Mouse (Mus musculus) forebrain, embryonic 13.5 days (tissue): ENCODE measurements around the gene Rtn2. TPM values are rescaled to one million over a fixed set of nuclear protein-coding genes. Genes with fewer than 3 reads are reported as not detected.
A peak's percentile ranks its signal among the peaks of the same experiment; 100 is the strongest.

ENCODE experiments used
- ATAC-seq: fragments of 200-750 bp; cut with Nextera tagmentation; 2 replicates; pipeline ENCODE4 v1.8.0; 2017
- H3K27ac ChIP-seq: fragments of 300-500 bp; sonication (generic); 2 replicates; pipeline ENCODE4 v1.5.1; 2015; ENCODE audit warnings: inconsistent platforms, mild to moderate bottlenecking, moderate library complexity
- H3K27me3 ChIP-seq: fragments of 300-500 bp; sonication (generic); 2 replicates; pipeline ENCODE4 v1.6.1; 2015; ENCODE audit warnings: mild to moderate bottlenecking, inconsistent platforms
- H3K36me3 ChIP-seq: fragments of 300-500 bp; sonication (generic); 2 replicates; pipeline ENCODE4 v1.6.1; 2015; ENCODE audit warnings: mild to moderate bottlenecking, inconsistent platforms; ENCODE audit not compliant: poor library complexity, severe bottlenecking
- H3K4me1 ChIP-seq: fragments of 300-500 bp; sonication (generic); 2 replicates; pipeline ENCODE4 v1.6.1; 2015; ENCODE audit warnings: inconsistent platforms
- H3K4me2 ChIP-seq: fragments of 300-500 bp; sonication (generic); 2 replicates; pipeline ENCODE4 v1.6.1; 2015; ENCODE audit warnings: inconsistent platforms, mild to moderate bottlenecking, moderate library complexity
- H3K4me3 ChIP-seq: fragments of 300-500 bp; sonication (generic); 2 replicates; pipeline ENCODE4 v1.5.1; 2015; ENCODE audit warnings: mild to moderate bottlenecking, inconsistent platforms
- H3K9ac ChIP-seq: fragments of 300-500 bp; sonication (generic); 2 replicates; pipeline ENCODE4 v1.6.1; 2015; ENCODE audit warnings: mild to moderate bottlenecking, inconsistent platforms
- H3K9me3 ChIP-seq: fragments of 300-500 bp; sonication (generic); replicated peaks from 2 replicates; pipeline ENCODE4 v1.6.1; 2016; ENCODE audit warnings: inconsistent platforms
- WGBS: fragments of 180-500 bp; shearing (Covaris S2); methylation state at CpG from one replicate; pipeline ENCODE4 v1.1.7; 2015; 5-methylcytosine and 5-hydroxymethylcytosine counted together
- polyA plus RNA-seq: library from polyadenylated mRNA; unstranded; fragments of >200 nt; fragmentation: Nextera tagmentation; extraction: Ambion mirVana; gene quantifications from 2 replicates; pipeline ENCODE4 v1.2.1, GENCODE M21; 2015

Gene Rtn2
- polyA plus RNA-seq, 1 experiment from 2014 or later, result 87.9 TPM

GRCm38 (mm10) chr7:19314033-19314432 is 31.6 kb downstream of the Rtn2 start:
- peaks cover 28% of the 10 kb centered on the region for H3K27me3 ChIP-seq
- no peak overlapping the region for H3K9ac ChIP-seq
- H3K4me3 ChIP-seq, result no peak overlapping the region
- H3K27ac ChIP-seq, result no peak overlapping the region
- peaks cover 15% of the 10 kb centered on the region for H3K4me1 ChIP-seq
- no peak overlapping the region for H3K4me2 ChIP-seq
- H3K9me3 ChIP-seq, result no peaks in the 10 kb centered on the region
- 50% methylated on average over 5 of the region's 5 CpGs for WGBS
- H3K36me3 ChIP-seq, result no peaks in the 10 kb centered on the region
- ATAC-seq, result no peak

GRCm38 (mm10) chr7:19316451-19317161 is 34.2 kb downstream of the Rtn2 start:
- Histone ChIP-seq H3K36me3 (no peaks in the 10 kb centered on the region), H3K4me3 (no peak overlapping the region), H3K27me3 (peaks cover 31% of the 10 kb centered on the region), H3K9ac (0 out of 2 replicates have a peak overlapping the region, but pooled peaks have one; percentile 28), H3K27ac (no peak overlapping the region), H3K4me2 (no peak overlapping the region), H3K9me3 (no peaks in the 10 kb centered on the region), H3K4me1 (peaks cover 14% of the 10 kb centered on the region)
- 44% methylated on average over 14 of the region's 14 CpGs for WGBS
- no peak for ATAC-seq

- no peaks in the 10 kb centered on the region for H3K36me3 ChIP-seq
- H3K4me3 ChIP-seq, result no peak overlapping the region
- H3K4me1 ChIP-seq, result peaks cover 14% of the 10 kb centered on the region
- H3K4me2 ChIP-seq, result no peak overlapping the region
- no peak for ATAC-seq
- H3K27me3 ChIP-seq, result peaks cover 22% of the 10 kb centered on the region
- no peaks in the 10 kb centered on the region for H3K9me3 ChIP-seq
- H3K27ac ChIP-seq, result no peak overlapping the region
- no peak overlapping the region for H3K9ac ChIP-seq
- WGBS, result 74% methylated on average over 2 of the region's 2 CpGs
Measured at GRCm38 (mm10) chr7:19318201-19318600, 35.8 kb downstream of the Rtn2 start.

GRCm38 (mm10) chr7:19318676-19319075 is 36.3 kb downstream of the Rtn2 start:
- Histone ChIP-seq H3K9ac (no peak overlapping the region), H3K9me3 (no peaks in the 10 kb centered on the region), H3K4me3 (no peak overlapping the region), H3K4me1 (peaks cover 14% of the 10 kb centered on the region), H3K27me3 (peaks cover 18% of the 10 kb centered on the region), H3K27ac (no peak overlapping the region), H3K4me2 (no peak overlapping the region), H3K36me3 (no peaks in the 10 kb centered on the region)
- no peak for ATAC-seq
- 83% methylated on average over 7 of the region's 7 CpGs for WGBS

- Histone ChIP-seq H3K9ac (peak overlapping the region; percentile 58), H3K4me1 (peaks cover 14% of the 10 kb centered on the region), H3K4me2 (peak overlapping the region; percentile 83), H3K27ac (no peak overlapping the region), H3K27me3 (peaks cover 18% of the 10 kb centered on the region), H3K9me3 (no peaks in the 10 kb centered on the region), H3K36me3 (no peaks in the 10 kb centered on the region), H3K4me3 (peak overlapping the region; percentile 52)
- peak; percentile 67 for ATAC-seq
- 15% methylated on average over 9 of the region's 9 CpGs for WGBS
Measured at GRCm38 (mm10) chr7:19319458-19319857, 37.0 kb downstream of the Rtn2 start.

- no peak overlapping the region for H3K27ac ChIP-seq
- peaks cover 18% of the 10 kb centered on the region for H3K27me3 ChIP-seq
- H3K9me3 ChIP-seq, result no peaks in the 10 kb centered on the region
- peak overlapping the region; percentile 83 for H3K4me2 ChIP-seq
- ATAC-seq, result peak; percentile 98
- WGBS, result under 1% methylated on average over 41 of the region's 41 CpGs
- H3K9ac ChIP-seq, result peak overlapping the region; percentile 58
- peak overlapping the region; percentile 52 for H3K4me3 ChIP-seq
- peaks cover 14% of the 10 kb centered on the region for H3K4me1 ChIP-seq
- H3K36me3 ChIP-seq, result no peaks in the 10 kb centered on the region
Measured at GRCm38 (mm10) chr7:19319906-19320305, 37.5 kb downstream of the Rtn2 start.

GRCm38 (mm10) chr7:19320637-19321036 is 38.2 kb downstream of the Rtn2 start:
- H3K27me3 ChIP-seq, result peaks cover 18% of the 10 kb centered on the region
- 51% methylated on average over 7 of the region's 7 CpGs for WGBS
- H3K9me3 ChIP-seq, result no peaks in the 10 kb centered on the region
- peak overlapping the region; percentile 52; the same call in 1 of the 2 replicates for H3K4me3 ChIP-seq
- ATAC-seq, result no peak
- no peaks in the 10 kb centered on the region for H3K36me3 ChIP-seq
- H3K27ac ChIP-seq, result peak overlapping the region; percentile 20; the same call in 1 of the 2 replicates
- H3K4me2 ChIP-seq, result peak overlapping the region; percentile 83
- peaks cover 14% of the 10 kb centered on the region for H3K4me1 ChIP-seq
- 0 out of 2 replicates have a peak overlapping the region, but pooled peaks have one; percentile 53 for H3K9ac ChIP-seq

- H3K4me2 ChIP-seq, result no peak overlapping the region
- WGBS, result 72% methylated on average over 5 of the region's 5 CpGs
- H3K9me3 ChIP-seq, result no peaks in the 10 kb centered on the region
- no peak overlapping the region for H3K27ac ChIP-seq
- ATAC-seq, result no peak
- H3K4me1 ChIP-seq, result peaks cover 19% of the 10 kb centered on the region
- peaks cover 18% of the 10 kb centered on the region for H3K27me3 ChIP-seq
- H3K9ac ChIP-seq, result no peak overlapping the region
- no peak overlapping the region for H3K4me3 ChIP-seq
- H3K36me3 ChIP-seq, result no peaks in the 10 kb centered on the region
Measured at GRCm38 (mm10) chr7:19321464-19321863, 39.0 kb downstream of the Rtn2 start.

GRCm38 (mm10) chr7:19322489-19322888 is 40.1 kb downstream of the Rtn2 start:
- Histone ChIP-seq H3K4me1 (peaks cover 29% of the 10 kb centered on the region), H3K4me3 (no peak overlapping the region), H3K27ac (no peak overlapping the region), H3K9me3 (no peaks in the 10 kb centered on the region), H3K27me3 (peaks cover 15% of the 10 kb centered on the region), H3K9ac (no peak overlapping the region), H3K36me3 (no peaks in the 10 kb centered on the region), H3K4me2 (no peak overlapping the region)
- WGBS, result 62% methylated on average over 9 of the region's 9 CpGs
- no peak for ATAC-seq

- H3K9ac ChIP-seq, result no peak overlapping the region
- no peaks in the 10 kb centered on the region for H3K36me3 ChIP-seq
- no peak overlapping the region for H3K27ac ChIP-seq
- WGBS, result 85% methylated on average over 11 of the region's 11 CpGs
- H3K27me3 ChIP-seq, result peaks cover 2% of the 10 kb centered on the region; the same call in 1 of the 2 replicates
- H3K4me1 ChIP-seq, result peaks cover 31% of the 10 kb centered on the region
- no peak overlapping the region for H3K4me2 ChIP-seq
- H3K4me3 ChIP-seq, result no peak overlapping the region
- H3K9me3 ChIP-seq, result no peaks in the 10 kb centered on the region
- no peak for ATAC-seq
Measured at GRCm38 (mm10) chr7:19324221-19324620, 41.8 kb downstream of the Rtn2 start.

GRCm38 (mm10) chr7:19325262-19326199 is 43.1 kb downstream of the Rtn2 start:
- no peak for ATAC-seq
- Histone ChIP-seq H3K9ac (no peak overlapping the region), H3K36me3 (no peaks in the 10 kb centered on the region), H3K27me3 (no peaks in the 10 kb centered on the region), H3K4me1 (peaks cover 21% of the 10 kb centered on the region), H3K4me2 (0 out of 2 replicates have a peak overlapping the region, but pooled peaks have one; percentile 77), H3K9me3 (no peaks in the 10 kb centered on the region), H3K4me3 (no peak overlapping the region), H3K27ac (no peak overlapping the region)
- 72% methylated on average over 21 of the region's 21 CpGs for WGBS

GRCm38 (mm10) chr7:19326359-19326758 is 43.9 kb downstream of the Rtn2 start:
- H3K9me3 ChIP-seq, result no peaks in the 10 kb centered on the region
- H3K4me3 ChIP-seq, result peak overlapping the region; percentile 45
- no peaks in the 10 kb centered on the region for H3K36me3 ChIP-seq
- peak overlapping the region; percentile 62 for H3K9ac ChIP-seq
- H3K4me1 ChIP-seq, result peaks cover 19% of the 10 kb centered on the region
- WGBS, result 1% methylated on average over 20 of the region's 20 CpGs
- H3K4me2 ChIP-seq, result peak overlapping the region; percentile 77
- no peaks in the 10 kb centered on the region for H3K27me3 ChIP-seq
- peak; percentile 72 for ATAC-seq
- H3K27ac ChIP-seq, result peak overlapping the region; percentile 51
